Mouse (Mus musculus) left cerebral cortex, adult 2 months (tissue): ENCODE measurements around the gene Hpf1. TPM values are rescaled to one million over a fixed set of nuclear protein-coding genes. Genes with fewer than 3 reads are reported as not detected.

Experiments used
- DNase-seq, 2 experiments: peaks; one replicate each; pipeline ENCODE4 v3.0.0; 2021 to 2022; ENCODE audit warnings: low spot score in 2 of 2, mixed read lengths in 1 of 2; ENCODE audit errors: extremely low spot score in 1 of 2
- H3K27ac ChIP-seq: fragments of 200-600 bp; 2 replicates; pipeline ENCODE4 v1.8.1; 2022
- H3K4me3 ChIP-seq: fragments of 200-600 bp; 2 replicates; pipeline ENCODE4 v1.8.1; 2022
- CTCF ChIP-seq: fragments of 200-600 bp; IDR thresholded peaks from 2 replicates; pipeline ENCODE4 v1.8.1; 2022; ENCODE audit warnings: antibody characterized with exemption, mild to moderate bottlenecking, moderate library complexity
- intact Hi-C: fragments of 180-260 bp; cut with DNase I; formaldehyde crosslinking; loops from one replicate; pipeline ENCODE4 v1.15.1; 2025
- total RNA-seq, 2 experiments: library from RNA; stranded (reverse); gene quantifications; 2 replicates each; pipeline ENCODE4 v1.2.3; 2021

Gene Hpf1
- total RNA-seq, 2 experiments from 2014 or later, result 45.8 to 51.3 TPM

GRCm38 (mm10) chr8:60954281-60955014, 64.2 kb downstream of the Hpf1 start:
- DNase-seq, result peak; percentile 59 to 72
- Histone ChIP-seq H3K4me3 (peak overlapping the region; percentile 54), H3K27ac (peak overlapping the region; percentile 97)
- intact Hi-C loops, result loop anchor here (2.0 to 5.0 kb wide), 2 partner anchors 28 to 62 kb away; partner anchors contain the start of genes Clcn3 and Hpf1
- TF ChIP-seq CTCF, result no peak

GRCm38 (mm10) chr8:60956847-60957246, 66.6 kb downstream of the Hpf1 start:
- Histone ChIP-seq H3K4me3 (no peak overlapping the region), H3K27ac (no peak overlapping the region)
- TF ChIP-seq CTCF, result no peak
- DNase-seq, result no peak
- intact Hi-C loops, result no loop called here

Other genes starting within 250 kb of the Hpf1 start
- gene Clcn3, start 92.9 kb downstream of the Hpf1 start, total RNA-seq, result 100 to 1,000 TPM; 122 to 132 TPM
- gene Nek1, start 102.8 kb downstream of the Hpf1 start, total RNA-seq, result 10 to 100 TPM; 29.9 to 31.8 TPM